Mouse (Mus musculus): ENCODE data around the gene Mul1. TPM values are rescaled to one million over a fixed set of nuclear protein-coding genes. Genes with fewer than 3 reads are reported as not detected.
A peak's percentile ranks its signal among the peaks of the same experiment; 100 is the strongest.

Gene Mul1
- polyA plus RNA-seq, 1 experiment, result 28.2 TPM

GRCm38 (mm10) chr4:138429778-138430177 is 4.7 kb upstream of the Mul1 start:
- Histone ChIP-seq H3K27ac (ENCODE audit: insufficient read depth, low read length) (no peak overlapping the region), H3K4me3 (ENCODE audit: insufficient read depth, low read length) (no peak overlapping the region), H3K4me1 (ENCODE audit: control insufficient read depth, insufficient read depth, low read length) (no peaks in the 10 kb centered on the region)
- TF ChIP-seq CTCF (IDR thresholded peaks at IDR 0.05; ENCODE audit: extremely low read depth, insufficient read depth, low read length) (peak; percentile 53), POLR2A (IDR thresholded peaks at IDR 0.05; ENCODE audit: extremely low read depth, insufficient read depth, low read length) (no peak)

- no peak overlapping the region for H3K4me3 ChIP-seq (ENCODE audit: insufficient read depth, low read length)
- no peak overlapping the region for H3K27ac ChIP-seq (ENCODE audit: insufficient read depth, low read length)
- no peak for TF ChIP-seq CTCF (IDR thresholded peaks at IDR 0.05; ENCODE audit: extremely low read depth, insufficient read depth, low read length)
- TF ChIP-seq POLR2A (IDR thresholded peaks at IDR 0.05; ENCODE audit: extremely low read depth, insufficient read depth, low read length), result no peak
- peaks cover 5% of the 10 kb centered on the region; the same call in 1 of the 2 replicates for H3K4me1 ChIP-seq (ENCODE audit: control insufficient read depth, insufficient read depth, low read length)
Observed at GRCm38 (mm10) chr4:138431340-138431739, 3.1 kb upstream of the Mul1 start.

GRCm38 (mm10) chr4:138440062-138440461 is 5.6 kb downstream of the Mul1 start:
- Histone ChIP-seq H3K27ac (ENCODE audit: insufficient read depth, low read length) (no peak overlapping the region), H3K4me3 (ENCODE audit: insufficient read depth, low read length) (no peak overlapping the region), H3K4me1 (ENCODE audit: control insufficient read depth, insufficient read depth, low read length) (peaks cover 5% of the 10 kb centered on the region; the same call in 1 of the 2 replicates)
- no peak for TF ChIP-seq POLR2A (IDR thresholded peaks at IDR 0.05; ENCODE audit: extremely low read depth, insufficient read depth, low read length)
- TF ChIP-seq CTCF (IDR thresholded peaks at IDR 0.05; ENCODE audit: extremely low read depth, insufficient read depth, low read length), result no peak

GRCm38 (mm10) chr4:138444941-138445340 is 10.5 kb downstream of the Mul1 start:
- Histone ChIP-seq H3K4me1 (ENCODE audit: control insufficient read depth, insufficient read depth, low read length) (peaks cover 6% of the 10 kb centered on the region), H3K27ac (ENCODE audit: insufficient read depth, low read length) (no peak overlapping the region), H3K4me3 (ENCODE audit: insufficient read depth, low read length) (no peak overlapping the region)
- TF ChIP-seq POLR2A (IDR thresholded peaks at IDR 0.05; ENCODE audit: extremely low read depth, insufficient read depth, low read length) (no peak), CTCF (IDR thresholded peaks at IDR 0.05; ENCODE audit: extremely low read depth, insufficient read depth, low read length) (no peak)

- Histone ChIP-seq H3K27ac (ENCODE audit: insufficient read depth, low read length) (no peak overlapping the region), H3K4me1 (ENCODE audit: control insufficient read depth, insufficient read depth, low read length) (peaks cover 6% of the 10 kb centered on the region), H3K4me3 (ENCODE audit: insufficient read depth, low read length) (no peak overlapping the region)
- TF ChIP-seq POLR2A (IDR thresholded peaks at IDR 0.05; ENCODE audit: extremely low read depth, insufficient read depth, low read length) (no peak), CTCF (IDR thresholded peaks at IDR 0.05; ENCODE audit: extremely low read depth, insufficient read depth, low read length) (no peak)
Observed at GRCm38 (mm10) chr4:138446981-138447380, 12.5 kb downstream of the Mul1 start.

- peaks cover 6% of the 10 kb centered on the region for H3K4me1 ChIP-seq (ENCODE audit: control insufficient read depth, insufficient read depth, low read length)
- H3K27ac ChIP-seq (ENCODE audit: insufficient read depth, low read length), result peak overlapping the region; percentile 75
- H3K4me3 ChIP-seq (ENCODE audit: insufficient read depth, low read length), result no peak overlapping the region
- 0 out of 2 replicates have a peak, but pooled peaks have one; percentile 15 for TF ChIP-seq POLR2A (IDR thresholded peaks at IDR 0.05; ENCODE audit: extremely low read depth, insufficient read depth, low read length)
- peak; percentile 97 for TF ChIP-seq CTCF (IDR thresholded peaks at IDR 0.05; ENCODE audit: extremely low read depth, insufficient read depth, low read length)
Observed at GRCm38 (mm10) chr4:138447387-138447786, 12.9 kb downstream of the Mul1 start.

GRCm38 (mm10) chr4:138447827-138448602 is 13.5 kb downstream of the Mul1 start:
- Histone ChIP-seq H3K27ac (ENCODE audit: insufficient read depth, low read length) (peak overlapping the region; percentile 75), H3K4me3 (ENCODE audit: insufficient read depth, low read length) (no peak overlapping the region), H3K4me1 (ENCODE audit: control insufficient read depth, insufficient read depth, low read length) (peaks cover 6% of the 10 kb centered on the region)
- TF ChIP-seq CTCF (IDR thresholded peaks at IDR 0.05; ENCODE audit: extremely low read depth, insufficient read depth, low read length) (no peak), POLR2A (IDR thresholded peaks at IDR 0.05; ENCODE audit: extremely low read depth, insufficient read depth, low read length) (no peak)

GRCm38 (mm10) chr4:138448872-138449615 is 14.6 kb downstream of the Mul1 start:
- H3K4me1 ChIP-seq (ENCODE audit: control insufficient read depth, insufficient read depth, low read length), result peaks cover 6% of the 10 kb centered on the region
- no peak overlapping the region for H3K27ac ChIP-seq (ENCODE audit: insufficient read depth, low read length)
- no peak overlapping the region for H3K4me3 ChIP-seq (ENCODE audit: insufficient read depth, low read length)
- TF ChIP-seq POLR2A (IDR thresholded peaks at IDR 0.05; ENCODE audit: extremely low read depth, insufficient read depth, low read length) (no peak), CTCF (IDR thresholded peaks at IDR 0.05; ENCODE audit: extremely low read depth, insufficient read depth, low read length) (no peak)

- Histone ChIP-seq H3K4me3 (ENCODE audit: insufficient read depth, low read length) (no peak overlapping the region), H3K27ac (ENCODE audit: insufficient read depth, low read length) (no peak overlapping the region), H3K4me1 (ENCODE audit: control insufficient read depth, insufficient read depth, low read length) (peaks cover 6% of the 10 kb centered on the region)
- TF ChIP-seq POLR2A (IDR thresholded peaks at IDR 0.05; ENCODE audit: extremely low read depth, insufficient read depth, low read length) (no peak), CTCF (IDR thresholded peaks at IDR 0.05; ENCODE audit: extremely low read depth, insufficient read depth, low read length) (no peak)
Observed at GRCm38 (mm10) chr4:138449636-138450314, 15.3 kb downstream of the Mul1 start.
